Mouse (Mus musculus) heart, postnatal 0 days (tissue): ENCODE results near the gene Nop16. TPM values are rescaled to one million over a fixed set of nuclear protein-coding genes. Genes with fewer than 3 reads are reported as not detected.
A peak's percentile ranks its signal among the peaks of the same experiment; 100 is the strongest.

Source experiments
- ATAC-seq: fragments of 200-750 bp; cut with Nextera tagmentation; 2 replicates; pipeline ENCODE4 v1.8.0; 2017; ENCODE audit warnings: low read depth, moderate number of reproducible peaks, moderate library complexity; ENCODE audit not compliant: insufficient read depth
- DNase-seq: peaks from one replicate; pipeline ENCODE4 v3.0.0-alpha.2; 2016; ENCODE audit warnings: low spot score
- H3K27ac ChIP-seq: fragments of 300-500 bp; sonication (generic); 2 replicates; pipeline ENCODE4 v1.5.1; 2014; ENCODE audit warnings: low read depth, mild to moderate bottlenecking
- H3K27me3 ChIP-seq: fragments of 300-500 bp; sonication (generic); 2 replicates; pipeline ENCODE4 v1.6.1; 2014; ENCODE audit warnings: low read length, mixed read lengths; ENCODE audit not compliant: control insufficient read depth, insufficient read depth
- H3K36me3 ChIP-seq: fragments of 300-500 bp; sonication (generic); replicated peaks from 2 replicates; pipeline ENCODE4 v1.6.1; 2014; ENCODE audit warnings: low read length, mixed read lengths; ENCODE audit not compliant: control insufficient read depth, insufficient read depth
- H3K4me1 ChIP-seq: fragments of 300-500 bp; sonication (generic); 2 replicates; pipeline ENCODE4 v1.6.1; 2014; ENCODE audit warnings: antibody characterized with exemption; ENCODE audit not compliant: control insufficient read depth, insufficient read depth
- H3K4me2 ChIP-seq: fragments of 300-500 bp; sonication (generic); 2 replicates; pipeline ENCODE4 v1.6.1; 2014; ENCODE audit warnings: low read depth, mild to moderate bottlenecking, low read length, moderate library complexity
- H3K4me3 ChIP-seq: fragments of 300-500 bp; sonication (generic); 2 replicates; pipeline ENCODE4 v1.5.1; 2014; ENCODE audit warnings: low read depth, low read length
- H3K9ac ChIP-seq: fragments of 300-500 bp; sonication (generic); replicated peaks from 2 replicates; pipeline ENCODE4 v1.6.1; 2014; ENCODE audit warnings: low read depth, low read length, mixed read lengths
- H3K9me3 ChIP-seq: fragments of 300-500 bp; sonication (generic); replicated peaks from 2 replicates; pipeline ENCODE4 v1.6.1; 2016; ENCODE audit warnings: low read length; ENCODE audit not compliant: control insufficient read depth
- CTCF ChIP-seq: IDR thresholded peaks from 2 replicates; pipeline ENCODE4 v1.5.1; 2016; ENCODE audit warnings: antibody characterized with exemption, control low read depth, low read depth
- EP300 ChIP-seq: IDR thresholded peaks from 2 replicates; pipeline ENCODE4 v1.6.1; 2016; ENCODE audit warnings: antibody characterized with exemption, low read depth
- WGBS: fragments of 180-500 bp; shearing (Covaris S2); extraction: QIAGEN DNeasy Blood & Tissue Kit; methylation state at CpG from one replicate; pipeline ENCODE4 v1.1.7; 2014; 5-methylcytosine and 5-hydroxymethylcytosine counted together
- polyA plus RNA-seq: library from polyadenylated mRNA; unstranded; fragments of >200 nt; fragmentation: Nextera tagmentation; extraction: Ambion mirVana; gene quantifications from 2 replicates; pipeline ENCODE4 v1.2.1, GENCODE M21; 2015
- total RNA-seq: library from RNA; depleted of rRNA; stranded (reverse); fragments of >200 nt; gene quantifications from 2 replicates; pipeline ENCODE4 v1.2.3, GENCODE M21; 2014; ENCODE audit warnings: low replicate concordance

The Nop16 gene
- total and polyA plus RNA-seq, 2 experiments from 2014 or later = 12.1 to 30.0 TPM

- no peaks in the 10 kb centered on the region for H3K27me3 ChIP-seq
- H3K9me3 ChIP-seq = no peaks in the 10 kb centered on the region
- H3K36me3 ChIP-seq = peaks cover 89% of the 10 kb centered on the region
- H3K4me1 ChIP-seq = no peaks in the 10 kb centered on the region
- DNase-seq (no peak), ATAC-seq (no peak)
- no peak overlapping the region for H3K9ac ChIP-seq
- no peak for TF ChIP-seq CTCF
- no peak for TF ChIP-seq EP300
- WGBS = 81% methylated on average over 5 of the region's 5 CpGs
- H3K27ac ChIP-seq = peak overlapping the region; percentile 30; the same call in 1 of the 2 replicates
- H3K4me3 ChIP-seq = no peak overlapping the region
- no peak overlapping the region for H3K4me2 ChIP-seq
Observed at GRCm38 (mm10) chr13:54582860-54583259, 7.0 kb downstream of the Nop16 start.

GRCm38 (mm10) chr13:54582126-54582525 lies 7.8 kb downstream of the Nop16 start:
- 67% methylated on average over 10 of the region's 10 CpGs for WGBS
- TF ChIP-seq CTCF (no peak), EP300 (no peak)
- no peak for DNase-seq

GRCm38 (mm10) chr13:54581385-54581784 lies 8.5 kb downstream of the Nop16 start:
- ATAC-seq (no peak), DNase-seq (no peak)
- no peaks in the 10 kb centered on the region for H3K9me3 ChIP-seq
- no peaks in the 10 kb centered on the region for H3K27me3 ChIP-seq
- no peak overlapping the region for H3K9ac ChIP-seq
- no peak overlapping the region for H3K4me2 ChIP-seq
- WGBS = 78% methylated on average over 2 of the region's 2 CpGs
- H3K4me1 ChIP-seq = no peaks in the 10 kb centered on the region
- TF ChIP-seq EP300 = no peak
- no peak for TF ChIP-seq CTCF
- no peak overlapping the region for H3K4me3 ChIP-seq
- no peak overlapping the region for H3K27ac ChIP-seq
- H3K36me3 ChIP-seq = peaks cover 88% of the 10 kb centered on the region

More at GRCm38 (mm10) chr13:54582126-54582525, 7.8 kb downstream of the Nop16 start:
- H3K4me2 ChIP-seq = no peak overlapping the region
- no peaks in the 10 kb centered on the region for H3K9me3 ChIP-seq
- ATAC-seq = no peak
- H3K27me3 ChIP-seq = no peaks in the 10 kb centered on the region
- H3K4me1 ChIP-seq = no peaks in the 10 kb centered on the region
- no peak overlapping the region for H3K4me3 ChIP-seq
- H3K9ac ChIP-seq = no peak overlapping the region
- H3K36me3 ChIP-seq = peaks cover 90% of the 10 kb centered on the region
- H3K27ac ChIP-seq = no peak overlapping the region

GRCm38 (mm10) chr13:54577652-54578507 lies 12.0 kb downstream of the Nop16 start:
- Histone ChIP-seq H3K27me3 (no peaks in the 10 kb centered on the region), H3K4me1 (peaks cover 8% of the 10 kb centered on the region), H3K4me3 (no peak overlapping the region), H3K9ac (no peak overlapping the region), H3K27ac (no peak overlapping the region), H3K9me3 (no peaks in the 10 kb centered on the region), H3K36me3 (peaks cover 54% of the 10 kb centered on the region), H3K4me2 (no peak overlapping the region)
- no peak for DNase-seq
- TF ChIP-seq CTCF = no peak
- TF ChIP-seq EP300 = no peak
- 75% methylated on average over 21 of the region's 21 CpGs for WGBS
- no peak for ATAC-seq

- WGBS = 5% methylated on average over 19 of the region's 19 CpGs
- peak overlapping the region; percentile 73 for H3K4me2 ChIP-seq
Observed at GRCm38 (mm10) chr13:54575489-54575888, 14.4 kb downstream of the Nop16 start.

More at GRCm38 (mm10) chr13:54575489-54575888, 14.4 kb downstream of the Nop16 start:
- ATAC-seq = no peak
- TF ChIP-seq EP300 (no peak), CTCF (no peak)
- Histone ChIP-seq H3K4me3 (peak overlapping the region; percentile 86), H3K9ac (peak overlapping the region; percentile 73), H3K27me3 (no peaks in the 10 kb centered on the region), H3K4me1 (peaks cover 8% of the 10 kb centered on the region), H3K9me3 (no peaks in the 10 kb centered on the region), H3K36me3 (peaks cover 32% of the 10 kb centered on the region), H3K27ac (peak overlapping the region; percentile 75; the same call in 1 of the 2 replicates)
- no peak for DNase-seq
